In genomic region chr2:72849441-72850192, GRCm38 (mm10) we compare ENCODE assay signal across 16 mouse cellular contexts.
DNase-seq lines count a peak whose midpoint lies in the region; ATAC-seq and TF ChIP-seq lines count a peak whose summit lies in the region.
"Had no signal": no experiment of that assay in that cellular context is flagged by ENCODE, and none has a peak within 500 bp of the region (broad histone marks: within the 10 kb centered on the region; RNA-seq: fewer than 3 reads in every experiment).

No protein-coding gene starts in this region.

- no peaks in the 10 kb centered on the region for H3K36me3 ChIP-seq in hindbrain, embryonic 12.5 days
- no peaks in the 10 kb centered on the region for H3K36me3 ChIP-seq in hindbrain, embryonic 13.5 days
- H3K36me3 ChIP-seq in stomach, embryonic 16.5 days (ENCODE audit: control insufficient read depth, insufficient read depth, low read length), result no peaks in the 10 kb centered on the region
- H3K36me3 ChIP-seq in stomach, postnatal 0 days (ENCODE audit: control insufficient read depth, insufficient read depth, low read length), result no peaks in the 10 kb centered on the region
- H3K36me3 ChIP-seq: midbrain, embryonic 13.5 days had no signal

- no peak for DNase-seq in stomach, postnatal 0 days (ENCODE audit: low spot score)
- peak; percentile 20 to 24 for DNase-seq in heart, postnatal 10 days
- no peak for DNase-seq in MN1 (ENCODE audit: low spot score)
- DNase-seq in spleen, adult 12 weeks (ENCODE audit: low spot score), result no peak
- DNase-seq in kidney, adult 9 months, result no peak
- DNase-seq: adrenal gland, adult 8-10 months; cerebellum, postnatal 14 days; lung, adult 18-20 months; thymus, postnatal 36 days had no signal

- no peak overlapping the region for H3K4me3 ChIP-seq in hindbrain, embryonic 12.5 days
- H3K4me3 ChIP-seq in hindbrain, embryonic 13.5 days, result no peak overlapping the region
- no peak overlapping the region for H3K4me3 ChIP-seq in stomach, embryonic 16.5 days (replicated peaks; ENCODE audit: low read length)
- H3K4me3 ChIP-seq in stomach, postnatal 0 days (ENCODE audit: low read depth, low read length), result no peak overlapping the region
- H3K4me3 ChIP-seq: erythroblast, embryonic 14.5 days; midbrain, embryonic 13.5 days had no signal

- no peak for ATAC-seq in hindbrain, embryonic 12.5 days (ENCODE audit: low FRiP score)
- ATAC-seq in hindbrain, embryonic 13.5 days (ENCODE audit: low FRiP score), result no peak
- peak; percentile 50; the same call in 1 of the 2 replicates for ATAC-seq in stomach, embryonic 16.5 days (ENCODE audit: insufficient read depth, low FRiP score)
- ATAC-seq in stomach, postnatal 0 days (ENCODE audit: low FRiP score, low TSS enrichment), result no peak
- ATAC-seq: CD4-positive, CD25-positive, alpha-beta regulatory T cell, adult 4 months; midbrain, embryonic 13.5 days had no signal

- no peak overlapping the region for H3K9ac ChIP-seq in hindbrain, embryonic 12.5 days
- H3K9ac ChIP-seq in hindbrain, embryonic 13.5 days, result no peak overlapping the region
- H3K9ac ChIP-seq in stomach, embryonic 16.5 days (ENCODE audit: low read length), result no peak overlapping the region
- H3K9ac ChIP-seq in stomach, postnatal 0 days (ENCODE audit: low read length), result no peak overlapping the region
- H3K9ac ChIP-seq: midbrain, embryonic 13.5 days had no signal

- no peak overlapping the region for H3K27ac ChIP-seq in hindbrain, embryonic 12.5 days
- H3K27ac ChIP-seq in hindbrain, embryonic 13.5 days, result no peak overlapping the region
- no peak overlapping the region for H3K27ac ChIP-seq in stomach, embryonic 16.5 days (ENCODE audit: low read length)
- no peak overlapping the region for H3K27ac ChIP-seq in stomach, postnatal 0 days (replicated peaks)
- H3K27ac ChIP-seq: kidney, postnatal 0 days; midbrain, embryonic 13.5 days had no signal

- intact Hi-C loops in heart, postnatal 10 days (cut with DNase I), result no loop called here

- H3K4me2 ChIP-seq in hindbrain, embryonic 12.5 days (replicated peaks), result 0 out of 2 replicates have a peak overlapping the region, but pooled peaks have one; percentile 13
- no peak overlapping the region for H3K4me2 ChIP-seq in hindbrain, embryonic 13.5 days
- H3K4me2 ChIP-seq in stomach, embryonic 16.5 days (ENCODE audit: low read depth, low read length), result peak overlapping the region; percentile 3; the same call in 1 of the 2 replicates
- no peak overlapping the region for H3K4me2 ChIP-seq in stomach, postnatal 0 days (replicated peaks; ENCODE audit: low read depth)
- H3K4me2 ChIP-seq: midbrain, embryonic 13.5 days had no signal

- no peak for TF ChIP-seq CTCF in stomach, postnatal 0 days (IDR thresholded peaks at IDR 0.05; ENCODE audit: low read depth)

- 44% methylated on average over 12 of the region's 12 CpGs for WGBS in hindbrain, embryonic 12.5 days
- 49% methylated on average over 12 of the region's 12 CpGs for WGBS in hindbrain, embryonic 13.5 days
- WGBS in stomach, embryonic 16.5 days, result 43% methylated on average over 12 of the region's 12 CpGs
- WGBS in stomach, postnatal 0 days, result 42% methylated on average over 12 of the region's 12 CpGs

- no peak for TF ChIP-seq EP300 in stomach, postnatal 0 days (optimal IDR thresholded peaks at IDR 0.05)

- no peaks in the 10 kb centered on the region for H3K9me3 ChIP-seq in hindbrain, embryonic 12.5 days (replicated peaks)
- H3K9me3 ChIP-seq in hindbrain, embryonic 13.5 days, result 0 out of 2 replicates have a peak, but pooled peaks cover 4% of the 10 kb centered on the region
- no peaks in the 10 kb centered on the region for H3K9me3 ChIP-seq in stomach, embryonic 16.5 days (replicated peaks; ENCODE audit: control insufficient read depth, low read length)
- H3K9me3 ChIP-seq in stomach, postnatal 0 days (ENCODE audit: control insufficient read depth, low read length), result no peaks in the 10 kb centered on the region
- H3K9me3 ChIP-seq: midbrain, embryonic 13.5 days had no signal

- H3K4me1 ChIP-seq in hindbrain, embryonic 12.5 days, result peaks cover 6% of the 10 kb centered on the region
- no peaks in the 10 kb centered on the region; the same call in 1 of the 2 replicates for H3K4me1 ChIP-seq in hindbrain, embryonic 13.5 days (replicated peaks)
- no peaks in the 10 kb centered on the region for H3K4me1 ChIP-seq in stomach, embryonic 16.5 days (ENCODE audit: control insufficient read depth, insufficient read depth, low read length)
- H3K4me1 ChIP-seq in stomach, postnatal 0 days (replicated peaks; ENCODE audit: control insufficient read depth, insufficient read depth), result no peaks in the 10 kb centered on the region

- H3K27me3 ChIP-seq in hindbrain, embryonic 12.5 days, result no peaks in the 10 kb centered on the region
- no peaks in the 10 kb centered on the region for H3K27me3 ChIP-seq in hindbrain, embryonic 13.5 days
- no peaks in the 10 kb centered on the region for H3K27me3 ChIP-seq in stomach, embryonic 16.5 days (ENCODE audit: control insufficient read depth, insufficient read depth, low read length)
- H3K27me3 ChIP-seq in stomach, postnatal 0 days (ENCODE audit: control insufficient read depth, insufficient read depth, low read length), result no peaks in the 10 kb centered on the region
- H3K27me3 ChIP-seq: midbrain, embryonic 13.5 days had no signal

Comparison
In these comparisons a context has a peak if more than half of its experiments do, and no peak if none do; other contexts are left out.
1. H3K4me2 ChIP-seq: peak in hindbrain, embryonic 12.5 days (single experiment) and stomach, embryonic 16.5 days (single experiment); none in hindbrain, embryonic 13.5 days (single experiment) and stomach, postnatal 0 days (single experiment).
2. DNase-seq: peak in heart, postnatal 10 days (2 of 2); none in stomach, postnatal 0 days (single experiment), MN1 (single experiment), spleen, adult 12 weeks (single experiment) and kidney, adult 9 months (single experiment).